Mouse (Mus musculus) liver, embryonic 16.5 days (tissue): ENCODE results near the gene Krt27. TPM values are rescaled to one million over a fixed set of nuclear protein-coding genes. Genes with fewer than 3 reads are reported as not detected.
A peak's percentile ranks its signal among the peaks of the same experiment; 100 is the strongest.

Experiments
- ATAC-seq: fragments of 200-750 bp; cut with Nextera tagmentation; 2 replicates; pipeline ENCODE4 v1.8.0; 2017; ENCODE audit warnings: low read depth, mild to moderate bottlenecking, moderate number of reproducible peaks, moderate library complexity
- H3K27ac ChIP-seq: fragments of 300-500 bp; sonication (generic); 2 replicates; pipeline ENCODE4 v1.5.1; 2014; ENCODE audit warnings: mild to moderate bottlenecking, low read length
- H3K27me3 ChIP-seq: fragments of 300-500 bp; sonication (generic); 2 replicates; pipeline ENCODE4 v1.6.1; 2014; ENCODE audit warnings: low read depth, low read length, mixed read lengths; ENCODE audit not compliant: control insufficient read depth, insufficient read depth
- H3K36me3 ChIP-seq: fragments of 300-500 bp; sonication (generic); 2 replicates; pipeline ENCODE4 v1.6.1; 2014; ENCODE audit warnings: mild to moderate bottlenecking; ENCODE audit not compliant: control insufficient read depth, insufficient read depth
- H3K4me1 ChIP-seq: fragments of 300-500 bp; sonication (generic); 2 replicates; pipeline ENCODE4 v1.6.1; 2014; ENCODE audit warnings: low read depth, low read length, mixed read lengths; ENCODE audit not compliant: control insufficient read depth
- H3K4me2 ChIP-seq: fragments of 300-500 bp; sonication (generic); 2 replicates; pipeline ENCODE4 v1.6.1; 2014; ENCODE audit warnings: low read depth, low read length, mixed read lengths
- H3K4me3 ChIP-seq: fragments of 300-500 bp; sonication (generic); 2 replicates; pipeline ENCODE4 v1.5.1; 2014; ENCODE audit warnings: low read depth, mild to moderate bottlenecking, low read length
- H3K9ac ChIP-seq: fragments of 300-500 bp; sonication (generic); 2 replicates; pipeline ENCODE4 v1.6.1; 2014; ENCODE audit warnings: low read depth, low read length
- H3K9me3 ChIP-seq: fragments of 300-500 bp; sonication (generic); replicated peaks from 2 replicates; pipeline ENCODE4 v1.6.1; 2016; ENCODE audit warnings: low read length; ENCODE audit not compliant: control insufficient read depth
- WGBS: fragments of 180-500 bp; shearing (Covaris S2); extraction: QIAGEN DNeasy Blood & Tissue Kit; methylation state at CpG from one replicate; pipeline ENCODE4 v1.1.7; 2014; ENCODE audit not compliant: insufficient replicate concordance; 5-methylcytosine and 5-hydroxymethylcytosine counted together
- polyA plus RNA-seq: library from polyadenylated mRNA; unstranded; fragments of >200 nt; fragmentation: Nextera tagmentation; extraction: Ambion mirVana; gene quantifications from 2 replicates; pipeline ENCODE4 v1.2.1, GENCODE M21; 2015

Gene Krt27
- polyA plus RNA-seq, 1 experiment from 2014 or later: not detected

GRCm38 (mm10) chr11:99389264-99389663 is 38.4 kb upstream of the Krt27 start, which contains the start of gene Krt10:
Krt10 (minus strand) TSS chr11:99389364.
- no peak within 1 kb of the TSS for H3K4me3 ChIP-seq
- H3K4me2 ChIP-seq: no peak within 1 kb of the TSS
- ATAC-seq: no peak
- no peaks in the 10 kb centered on the region; the same call in 1 of the 2 replicates for H3K4me1 ChIP-seq
- no peaks in the 10 kb centered on the region for H3K36me3 ChIP-seq
- H3K9ac ChIP-seq: no peak within 1 kb of the TSS
- 67% methylated on average over 4 of the region's 4 CpGs for WGBS
- H3K27me3 ChIP-seq: no peaks in the 10 kb centered on the region
- no peak within 1 kb of the TSS for H3K27ac ChIP-seq
- H3K9me3 ChIP-seq: no peaks in the 10 kb centered on the region

GRCm38 (mm10) chr11:99388661-99389060 is 37.8 kb upstream of the Krt27 start:
- 80% methylated on average over 18 of the region's 18 CpGs for WGBS
- Histone ChIP-seq H3K4me1 (no peaks in the 10 kb centered on the region; the same call in 1 of the 2 replicates), H3K4me3 (no peak overlapping the region), H3K27me3 (no peaks in the 10 kb centered on the region), H3K9ac (no peak overlapping the region), H3K9me3 (no peaks in the 10 kb centered on the region), H3K27ac (no peak overlapping the region), H3K4me2 (no peak overlapping the region), H3K36me3 (no peaks in the 10 kb centered on the region)
- no peak for ATAC-seq

GRCm38 (mm10) chr11:99385813-99386721 is 35.2 kb upstream of the Krt27 start:
- Histone ChIP-seq H3K27me3 (no peaks in the 10 kb centered on the region), H3K9ac (peak overlapping the region; percentile 55), H3K27ac (peak overlapping the region; percentile 89), H3K4me3 (peak overlapping the region; percentile 64), H3K36me3 (no peaks in the 10 kb centered on the region), H3K4me2 (peak overlapping the region; percentile 71), H3K4me1 (no peaks in the 10 kb centered on the region; the same call in 1 of the 2 replicates), H3K9me3 (no peaks in the 10 kb centered on the region)
- 2% methylated on average over 71 of the region's 71 CpGs for whole genome bisulfite sequencing
- peak; percentile 83 for ATAC-seq

- H3K4me1 ChIP-seq: no peaks in the 10 kb centered on the region
- no peak for ATAC-seq
- no peak overlapping the region for H3K27ac ChIP-seq
- no peaks in the 10 kb centered on the region for H3K36me3 ChIP-seq
- H3K27me3 ChIP-seq: no peaks in the 10 kb centered on the region
- no peak overlapping the region for H3K4me3 ChIP-seq
- H3K4me2 ChIP-seq: no peak overlapping the region
- WGBS: 9% methylated on average over 5 of the region's 5 CpGs
- H3K9me3 ChIP-seq: no peaks in the 10 kb centered on the region
- no peak overlapping the region for H3K9ac ChIP-seq
These were observed 28.7 kb upstream of the Krt27 start for GRCm38 (mm10) chr11:99379568-99379967.

GRCm38 (mm10) chr11:99374803-99375202 is 23.9 kb upstream of the Krt27 start, which contains the start of gene Krt28:
Krt28 (minus strand) TSS chr11:99374903.
- 69% methylated on average over 13 of the region's 13 CpGs for WGBS
- no peaks in the 10 kb centered on the region for H3K9me3 ChIP-seq
- H3K27ac ChIP-seq: no peak within 1 kb of the TSS
- no peak within 1 kb of the TSS for H3K4me2 ChIP-seq
- H3K36me3 ChIP-seq: no peaks in the 10 kb centered on the region
- ATAC-seq: no peak
- no peaks in the 10 kb centered on the region for H3K4me1 ChIP-seq
- no peak within 1 kb of the TSS for H3K9ac ChIP-seq
- H3K27me3 ChIP-seq: no peaks in the 10 kb centered on the region
- H3K4me3 ChIP-seq: no peak within 1 kb of the TSS

GRCm38 (mm10) chr11:99369853-99370451 is 19.0 kb upstream of the Krt27 start:
- no peak overlapping the region for H3K9ac ChIP-seq
- WGBS: 62% methylated on average over 8 of the region's 8 CpGs
- no peaks in the 10 kb centered on the region for H3K36me3 ChIP-seq
- H3K4me3 ChIP-seq: no peak overlapping the region
- H3K4me2 ChIP-seq: no peak overlapping the region
- ATAC-seq: no peak
- H3K27me3 ChIP-seq: no peaks in the 10 kb centered on the region
- H3K9me3 ChIP-seq: no peaks in the 10 kb centered on the region
- no peaks in the 10 kb centered on the region for H3K4me1 ChIP-seq
- no peak overlapping the region for H3K27ac ChIP-seq

GRCm38 (mm10) chr11:99369229-99369628 is 18.3 kb upstream of the Krt27 start:
- no peaks in the 10 kb centered on the region for H3K9me3 ChIP-seq
- 19% methylated on average over 3 of the region's 3 CpGs for WGBS
- H3K27ac ChIP-seq: no peak overlapping the region
- H3K27me3 ChIP-seq: no peaks in the 10 kb centered on the region
- no peak overlapping the region for H3K9ac ChIP-seq
- ATAC-seq: no peak
- no peaks in the 10 kb centered on the region for H3K36me3 ChIP-seq
- H3K4me1 ChIP-seq: no peaks in the 10 kb centered on the region
- H3K4me3 ChIP-seq: no peak overlapping the region
- H3K4me2 ChIP-seq: no peak overlapping the region

GRCm38 (mm10) chr11:99366791-99367190 is 15.9 kb upstream of the Krt27 start:
- 36% methylated on average over 10 of the region's 10 CpGs for WGBS
- H3K4me3 ChIP-seq: no peak overlapping the region
- ATAC-seq: no peak

GRCm38 (mm10) chr11:99364412-99364811 is 13.5 kb upstream of the Krt27 start:
- WGBS: 19% methylated on average over 9 of the region's 9 CpGs

More at GRCm38 (mm10) chr11:99366791-99367190, 15.9 kb upstream of the Krt27 start:
- Histone ChIP-seq H3K27ac (no peak overlapping the region), H3K27me3 (no peaks in the 10 kb centered on the region), H3K9me3 (no peaks in the 10 kb centered on the region), H3K4me2 (no peak overlapping the region), H3K4me1 (no peaks in the 10 kb centered on the region), H3K9ac (no peak overlapping the region), H3K36me3 (no peaks in the 10 kb centered on the region)

More at GRCm38 (mm10) chr11:99364412-99364811, 13.5 kb upstream of the Krt27 start:
- Histone ChIP-seq H3K9me3 (no peaks in the 10 kb centered on the region), H3K4me1 (no peaks in the 10 kb centered on the region), H3K27me3 (no peaks in the 10 kb centered on the region), H3K36me3 (no peaks in the 10 kb centered on the region), H3K4me2 (no peak overlapping the region), H3K4me3 (no peak overlapping the region), H3K9ac (no peak overlapping the region), H3K27ac (no peak overlapping the region)
- no peak for ATAC-seq
